Mouse (Mus musculus) gastrocnemius, adult 2 months (tissue): ENCODE measurements at regions not wholly inside any gene's neighbourhood (a gene's known extent, or its start where the extent isn't known, plus 50 kb on each side); places are given as distances from the start of the nearest gene placed in this dataset.

Source experiments
- DNase-seq: peaks from one replicate; pipeline ENCODE4 v3.0.0; 2022
- H3K27ac ChIP-seq: fragments of 200-600 bp; 2 replicates; pipeline ENCODE4 v1.8.1; 2022; ENCODE audit warnings: mild to moderate bottlenecking
- H3K4me3 ChIP-seq: fragments of 200-600 bp; 2 replicates; pipeline ENCODE4 v1.8.1; 2022; ENCODE audit warnings: mild to moderate bottlenecking, moderate library complexity
- CTCF ChIP-seq: fragments of 200-600 bp; IDR thresholded peaks from 2 replicates; pipeline ENCODE4 v1.8.1; 2022; ENCODE audit warnings: antibody characterized with exemption, mild to moderate bottlenecking, moderate library complexity
- intact Hi-C: fragments of 180-260 bp; cut with DNase I; formaldehyde crosslinking; loops from one replicate; pipeline ENCODE4 v1.15.1; 2025

GRCm38 (mm10) chr11:112050362-112050761, 731.7 kb upstream of the Sox9 start:
- no peak for DNase-seq
- Histone ChIP-seq H3K4me3 (no peak overlapping the region), H3K27ac (no peak overlapping the region)
- intact Hi-C loops, result no loop called here
- no peak for TF ChIP-seq CTCF

GRCm38 (mm10) chr11:112055591-112055990, 726.4 kb upstream of the Sox9 start:
- intact Hi-C loops, result no loop called here
- Histone ChIP-seq H3K27ac (no peak overlapping the region), H3K4me3 (no peak overlapping the region)
- TF ChIP-seq CTCF, result no peak
- DNase-seq, result no peak

GRCm38 (mm10) chr11:112067176-112067575, 714.8 kb upstream of the Sox9 start:
- DNase-seq, result no peak
- Histone ChIP-seq H3K4me3 (no peak overlapping the region), H3K27ac (no peak overlapping the region)
- intact Hi-C loops, result no loop called here
- TF ChIP-seq CTCF, result peak; percentile 24; the same call in 1 of the 2 replicates

GRCm38 (mm10) chr11:112068821-112069220, 713.2 kb upstream of the Sox9 start:
- TF ChIP-seq CTCF, result no peak
- DNase-seq, result no peak
- intact Hi-C loops, result no loop called here
- no peak overlapping the region for H3K27ac ChIP-seq
- H3K4me3 ChIP-seq, result no peak overlapping the region

GRCm38 (mm10) chr11:112071571-112071970, 710.5 kb upstream of the Sox9 start:
- TF ChIP-seq CTCF, result no peak
- intact Hi-C loops, result no loop called here
- H3K27ac ChIP-seq, result no peak overlapping the region
- H3K4me3 ChIP-seq, result no peak overlapping the region
- DNase-seq, result no peak

- TF ChIP-seq CTCF, result no peak
- intact Hi-C loops, result no loop called here
- no peak for DNase-seq
- Histone ChIP-seq H3K4me3 (no peak overlapping the region), H3K27ac (no peak overlapping the region)
Measured at GRCm38 (mm10) chr11:112081386-112081785, 700.6 kb upstream of the Sox9 start.

- Histone ChIP-seq H3K4me3 (no peak overlapping the region), H3K27ac (no peak overlapping the region)
- intact Hi-C loops, result no loop called here
- no peak for DNase-seq
- no peak for TF ChIP-seq CTCF
Measured at GRCm38 (mm10) chr11:112083019-112083418, 699.0 kb upstream of the Sox9 start.

GRCm38 (mm10) chr11:112092168-112092567, 689.9 kb upstream of the Sox9 start:
- no peak overlapping the region for H3K27ac ChIP-seq
- TF ChIP-seq CTCF, result no peak
- DNase-seq, result no peak
- no peak overlapping the region for H3K4me3 ChIP-seq
- intact Hi-C loops, result no loop called here

- TF ChIP-seq CTCF, result no peak
- intact Hi-C loops, result no loop called here
- Histone ChIP-seq H3K27ac (no peak overlapping the region), H3K4me3 (no peak overlapping the region)
- DNase-seq, result no peak
Measured at GRCm38 (mm10) chr11:112095009-112095408, 687.0 kb upstream of the Sox9 start.

- Histone ChIP-seq H3K4me3 (no peak overlapping the region), H3K27ac (no peak overlapping the region)
- DNase-seq, result no peak
- TF ChIP-seq CTCF, result no peak
- intact Hi-C loops, result no loop called here
Measured at GRCm38 (mm10) chr11:112098161-112098560, 683.9 kb upstream of the Sox9 start.

- peak; percentile 66 for TF ChIP-seq CTCF
- DNase-seq, result no peak
- no peak overlapping the region for H3K4me3 ChIP-seq
- intact Hi-C loops, result no loop called here
- no peak overlapping the region for H3K27ac ChIP-seq
Measured at GRCm38 (mm10) chr11:112103252-112103651, 678.8 kb upstream of the Sox9 start.

- intact Hi-C loops, result no loop called here
- no peak for DNase-seq
- H3K27ac ChIP-seq, result no peak overlapping the region
- TF ChIP-seq CTCF, result no peak
- H3K4me3 ChIP-seq, result no peak overlapping the region
Measured at GRCm38 (mm10) chr11:112106891-112107290, 675.1 kb upstream of the Sox9 start.

- H3K27ac ChIP-seq, result no peak overlapping the region
- intact Hi-C loops, result no loop called here
Measured at GRCm38 (mm10) chr11:112107314-112107713, 674.7 kb upstream of the Sox9 start.

GRCm38 (mm10) chr11:112121026-112121425, 661.0 kb upstream of the Sox9 start:
- TF ChIP-seq CTCF, result no peak
- intact Hi-C loops, result no loop called here
- Histone ChIP-seq H3K27ac (no peak overlapping the region), H3K4me3 (no peak overlapping the region)
- no peak for DNase-seq

More at GRCm38 (mm10) chr11:112107314-112107713, 674.7 kb upstream of the Sox9 start:
- no peak for DNase-seq
- no peak overlapping the region for H3K4me3 ChIP-seq
- TF ChIP-seq CTCF, result no peak

- H3K4me3 ChIP-seq, result no peak overlapping the region
- intact Hi-C loops, result no loop called here
- no peak overlapping the region for H3K27ac ChIP-seq
- no peak for DNase-seq
- TF ChIP-seq CTCF, result no peak
Measured at GRCm38 (mm10) chr11:112121831-112122230, 660.2 kb upstream of the Sox9 start.
